Mouse (Mus musculus): ENCODE results near the gene Ppp4r3b. TPM values are rescaled to one million over a fixed set of nuclear protein-coding genes. Genes with fewer than 3 reads are reported as not detected.

Ppp4r3b gene
- polyA plus RNA-seq, 1 experiment from 2014 or later = 89.0 TPM

GRCm38 (mm10) chr11:29238047-29238446 lies 65.4 kb downstream of the Ppp4r3b start:
- Histone ChIP-seq H3K9me3 (replicated peaks) (no peaks in the 10 kb centered on the region), H3K27ac (replicated peaks) (no peak overlapping the region), H3K36me3 (peaks cover 22% of the 10 kb centered on the region), H3K4me2 (replicated peaks) (no peak overlapping the region), H3K4me3 (replicated peaks) (no peak overlapping the region), H3K9ac (no peak overlapping the region), H3K27me3 (no peaks in the 10 kb centered on the region), H3K4me1 (no peaks in the 10 kb centered on the region)
- no peak for ATAC-seq (ENCODE audit: insufficient number of reproducible peaks, low FRiP score, low TSS enrichment, low read depth)

DNA sequence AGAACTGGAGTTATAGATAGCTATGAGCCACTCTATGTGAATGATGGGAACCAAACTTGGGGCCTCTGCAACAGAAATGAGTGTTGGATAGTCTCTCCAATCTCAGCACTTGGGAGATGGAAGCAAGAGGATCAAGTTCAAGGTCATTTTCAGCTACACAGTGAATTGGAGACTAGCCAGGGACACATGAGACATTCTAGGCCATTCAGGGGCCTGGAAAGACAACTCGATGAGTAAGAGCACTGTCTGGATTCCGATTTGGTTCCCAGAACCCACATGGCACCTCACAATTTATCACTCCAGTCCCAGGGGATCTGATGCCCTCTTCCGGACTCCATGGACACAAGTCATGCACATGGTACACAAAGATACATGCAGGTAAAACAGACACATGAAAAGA lies 65.9 kb downstream of the Ppp4r3b start:
- no peak overlapping the region for H3K4me3 ChIP-seq (replicated peaks)
- no peaks in the 10 kb centered on the region for H3K9me3 ChIP-seq (replicated peaks)
- no peak overlapping the region for H3K4me2 ChIP-seq (replicated peaks)
- no peaks in the 10 kb centered on the region for H3K4me1 ChIP-seq
- WGBS = 91% methylated on average over 3 of the region's 3 CpGs
- no peak for ATAC-seq (ENCODE audit: insufficient number of reproducible peaks, low FRiP score, low TSS enrichment, low read depth)
- H3K27ac ChIP-seq (replicated peaks) = no peak overlapping the region
- H3K27me3 ChIP-seq = no peaks in the 10 kb centered on the region
- H3K36me3 ChIP-seq = peaks cover 17% of the 10 kb centered on the region
- no peak overlapping the region for H3K9ac ChIP-seq

DNA sequence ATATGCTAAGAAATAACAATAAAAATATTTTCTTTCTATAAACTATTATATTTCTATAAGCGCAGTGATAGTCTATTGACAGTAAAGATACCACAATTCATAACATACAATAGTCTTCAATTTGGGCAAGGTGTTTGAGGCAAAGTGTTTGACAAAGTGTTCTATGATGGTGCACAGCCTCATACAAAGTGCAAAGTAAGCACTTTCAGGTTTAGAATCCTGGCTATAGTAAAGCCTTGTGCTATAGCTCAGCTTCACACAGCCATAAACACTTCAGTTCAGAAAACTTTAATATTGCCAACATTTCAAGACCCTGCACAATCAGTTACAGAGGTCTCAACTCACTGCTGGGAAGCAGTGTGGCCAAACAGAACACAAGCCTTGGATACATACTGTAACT lies 66.7 kb downstream of the Ppp4r3b start:
- no peak overlapping the region for H3K27ac ChIP-seq (replicated peaks)
- H3K9ac ChIP-seq = no peak overlapping the region
- 98% methylated on average over 1 of the region's 1 CpGs for WGBS
- no peaks in the 10 kb centered on the region for H3K9me3 ChIP-seq (replicated peaks)
- no peak overlapping the region for H3K4me3 ChIP-seq (replicated peaks)
- ATAC-seq (ENCODE audit: insufficient number of reproducible peaks, low FRiP score, low TSS enrichment, low read depth) = no peak
- no peaks in the 10 kb centered on the region for H3K27me3 ChIP-seq
- H3K4me2 ChIP-seq (replicated peaks) = no peak overlapping the region
- H3K36me3 ChIP-seq = peaks cover 15% of the 10 kb centered on the region
- H3K4me1 ChIP-seq = no peaks in the 10 kb centered on the region

GRCm38 (mm10) chr11:29241961-29242360 lies 69.3 kb downstream of the Ppp4r3b start:
- no peaks in the 10 kb centered on the region for H3K9me3 ChIP-seq (replicated peaks)
- no peak for ATAC-seq (ENCODE audit: insufficient number of reproducible peaks, low FRiP score, low TSS enrichment, low read depth)
- H3K27ac ChIP-seq (replicated peaks) = no peak overlapping the region
- H3K9ac ChIP-seq = no peak overlapping the region
- 78% methylated on average over 4 of the region's 4 CpGs for WGBS
- H3K4me2 ChIP-seq (replicated peaks) = no peak overlapping the region
- H3K4me1 ChIP-seq = peaks cover 13% of the 10 kb centered on the region
- H3K36me3 ChIP-seq = peaks cover 12% of the 10 kb centered on the region
- no peaks in the 10 kb centered on the region for H3K27me3 ChIP-seq
- H3K4me3 ChIP-seq (replicated peaks) = no peak overlapping the region

GRCm38 (mm10) chr11:29245988-29246387 lies 73.3 kb downstream of the Ppp4r3b start:
- 58% methylated on average over 4 of the region's 4 CpGs for WGBS
- Histone ChIP-seq H3K4me3 (replicated peaks) (peak overlapping the region; percentile 80), H3K27me3 (no peaks in the 10 kb centered on the region), H3K27ac (replicated peaks) (no peak overlapping the region), H3K9ac (0 out of 2 replicates have a peak overlapping the region, but pooled peaks have one; percentile 62), H3K4me2 (replicated peaks) (peak overlapping the region; percentile 77), H3K4me1 (peaks cover 13% of the 10 kb centered on the region), H3K9me3 (replicated peaks) (no peaks in the 10 kb centered on the region), H3K36me3 (peaks cover 12% of the 10 kb centered on the region)
- no peak for ATAC-seq (ENCODE audit: insufficient number of reproducible peaks, low FRiP score, low TSS enrichment, low read depth)

DNA sequence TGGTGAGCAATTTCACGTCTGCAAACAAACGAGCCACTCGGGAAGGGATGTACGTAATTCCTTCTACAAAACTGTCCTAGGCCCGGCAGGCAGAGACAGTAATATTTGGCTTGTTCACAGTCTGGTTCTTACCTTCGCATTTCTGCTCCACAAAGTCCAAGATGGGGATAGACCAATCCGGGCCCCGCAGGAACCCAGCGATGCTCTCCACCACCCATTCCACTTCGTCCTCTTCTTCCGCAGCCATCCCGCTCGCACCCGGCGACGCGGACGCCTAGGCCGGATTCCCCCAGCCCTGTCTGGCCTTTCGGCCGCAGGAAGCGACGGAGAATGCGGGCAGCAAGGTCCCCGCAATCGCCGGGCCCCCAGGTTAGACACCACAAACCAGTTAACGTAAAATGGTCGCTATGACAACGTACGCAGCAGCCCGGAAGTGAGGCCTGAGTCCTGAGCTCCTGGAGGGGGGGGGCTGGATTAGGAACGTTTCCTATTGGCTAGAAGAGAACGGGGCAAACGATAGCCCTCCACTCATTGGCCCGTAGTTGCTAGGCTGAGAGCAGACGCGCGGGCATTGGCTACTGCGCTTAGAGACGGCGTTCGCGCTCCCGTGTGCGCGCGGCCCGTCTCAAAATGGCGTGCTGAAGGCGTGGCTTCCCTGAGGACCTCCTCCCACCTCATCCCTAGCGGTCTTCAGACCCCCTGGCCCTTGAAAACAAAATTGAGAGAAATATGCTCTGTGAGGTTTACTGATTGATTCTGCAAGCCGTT lies 74.4 kb downstream of the Ppp4r3b start, which contains the start of gene Cfap36:
Gene Cfap36 (minus strand): TSS at position 527 of the 768 bp plus-strand sequence.
- under 1% methylated on average over 53 of the region's 53 CpGs for WGBS
- Histone ChIP-seq H3K9ac (peak within 1 kb of the TSS; percentile 62), H3K27me3 (no peaks in the 10 kb centered on the region), H3K4me1 (peaks cover 13% of the 10 kb centered on the region), H3K9me3 (replicated peaks) (no peaks in the 10 kb centered on the region), H3K4me2 (replicated peaks) (peak within 1 kb of the TSS; percentile 77), H3K27ac (replicated peaks) (peak within 1 kb of the TSS; percentile 58), H3K36me3 (peaks cover 8% of the 10 kb centered on the region), H3K4me3 (replicated peaks) (peak within 1 kb of the TSS; percentile 80)
- peak; percentile 100 for ATAC-seq (ENCODE audit: insufficient number of reproducible peaks, low FRiP score, low TSS enrichment, low read depth)

DNA sequence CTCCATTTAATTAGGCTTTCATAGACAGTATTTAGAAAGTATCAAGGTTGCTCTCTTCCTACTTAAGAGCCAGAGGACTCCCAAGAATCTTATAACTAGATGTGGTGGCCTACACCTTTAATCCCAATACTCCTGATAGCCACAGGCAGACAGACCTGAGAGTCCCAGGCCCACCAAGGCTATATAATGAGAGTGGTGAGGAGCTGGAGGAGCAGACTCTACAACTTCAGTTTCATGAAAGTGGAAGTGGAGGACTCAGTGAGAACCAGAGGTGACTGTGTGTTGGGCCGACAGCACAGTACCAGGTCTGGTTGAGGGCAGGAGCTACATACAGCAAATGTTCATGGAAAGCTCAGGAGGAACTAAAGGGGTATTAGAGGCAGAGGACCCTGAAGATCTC lies 75.0 kb downstream of the Ppp4r3b start:
- 92% methylated on average over 1 of the region's 1 CpGs for WGBS
- no peaks in the 10 kb centered on the region for H3K27me3 ChIP-seq
- ATAC-seq (ENCODE audit: insufficient number of reproducible peaks, low FRiP score, low TSS enrichment, low read depth) = no peak

GRCm38 (mm10) chr11:29248386-29248785 lies 75.7 kb downstream of the Ppp4r3b start:
- no peaks in the 10 kb centered on the region for H3K27me3 ChIP-seq
- H3K4me1 ChIP-seq = peaks cover 13% of the 10 kb centered on the region
- ATAC-seq (ENCODE audit: insufficient number of reproducible peaks, low FRiP score, low TSS enrichment, low read depth) = no peak
- H3K9me3 ChIP-seq (replicated peaks) = no peaks in the 10 kb centered on the region
- no peak overlapping the region for H3K27ac ChIP-seq (replicated peaks)
- WGBS = 97% methylated on average over 5 of the region's 5 CpGs
- H3K4me3 ChIP-seq (replicated peaks) = no peak overlapping the region
- H3K36me3 ChIP-seq = no peaks in the 10 kb centered on the region; the same call in 1 of the 2 replicates
- H3K4me2 ChIP-seq (replicated peaks) = no peak overlapping the region
- no peak overlapping the region for H3K9ac ChIP-seq

More for the DNA sequence above, 75.0 kb downstream of the Ppp4r3b start:
- Histone ChIP-seq H3K9me3 (replicated peaks) (no peaks in the 10 kb centered on the region), H3K27ac (replicated peaks) (no peak overlapping the region), H3K4me2 (replicated peaks) (peak overlapping the region; percentile 77), H3K9ac (no peak overlapping the region), H3K4me1 (peaks cover 13% of the 10 kb centered on the region), H3K4me3 (replicated peaks) (peak overlapping the region; percentile 80), H3K36me3 (peaks cover 3% of the 10 kb centered on the region; the same call in 1 of the 2 replicates)

DNA sequence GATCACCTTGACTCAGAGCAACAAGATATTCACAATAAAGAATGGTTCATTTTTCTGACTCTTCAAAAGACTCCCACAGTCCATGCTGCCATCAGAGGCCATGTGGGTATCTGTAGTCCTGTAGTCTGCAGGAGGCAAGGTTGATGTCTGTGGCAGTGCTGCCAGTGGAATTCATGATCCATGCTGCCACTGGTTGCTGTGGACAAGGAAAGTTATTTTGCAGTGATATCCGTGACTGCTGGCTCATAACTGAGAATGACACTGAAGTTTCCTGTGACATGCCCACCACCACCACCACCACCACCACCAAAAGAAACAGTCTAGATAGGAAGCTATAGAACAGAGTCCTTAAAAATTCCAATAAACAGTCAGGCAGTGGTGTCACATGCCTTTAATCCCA lies 82.0 kb downstream of the Ppp4r3b start:
- 82% methylated on average over 1 of the region's 1 CpGs for WGBS
- Histone ChIP-seq H3K27ac (replicated peaks) (no peak overlapping the region), H3K4me2 (replicated peaks) (no peak overlapping the region), H3K36me3 (no peaks in the 10 kb centered on the region), H3K4me1 (no peaks in the 10 kb centered on the region), H3K9me3 (replicated peaks) (no peaks in the 10 kb centered on the region), H3K9ac (no peak overlapping the region), H3K27me3 (no peaks in the 10 kb centered on the region), H3K4me3 (replicated peaks) (no peak overlapping the region)
- no peak for ATAC-seq (ENCODE audit: insufficient number of reproducible peaks, low FRiP score, low TSS enrichment, low read depth)

DNA sequence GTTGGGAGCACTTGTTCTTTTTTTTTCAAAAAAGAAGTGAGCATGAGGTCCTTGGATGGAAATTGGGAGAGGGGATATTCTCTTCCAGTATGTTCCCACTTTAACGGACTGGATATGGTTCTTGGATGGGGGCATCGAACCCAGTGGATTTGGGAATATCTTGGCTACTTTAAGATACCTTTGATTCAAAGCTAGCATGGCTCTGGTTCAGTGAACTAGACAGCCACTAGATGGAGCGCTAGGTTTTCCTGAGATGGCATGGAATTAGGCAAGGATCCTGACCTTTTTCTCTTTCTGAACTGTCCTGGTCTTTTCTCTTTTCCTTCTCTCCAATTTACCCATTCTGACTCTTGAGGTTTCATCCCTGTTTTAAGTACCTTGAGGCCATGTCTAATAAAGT lies 95.1 kb downstream of the Ppp4r3b start:
- no peaks in the 10 kb centered on the region for H3K36me3 ChIP-seq
- no peaks in the 10 kb centered on the region for H3K9me3 ChIP-seq (replicated peaks)
- ATAC-seq (ENCODE audit: insufficient number of reproducible peaks, low FRiP score, low TSS enrichment, low read depth) = no peak
- 24% methylated on average over 3 of the region's 3 CpGs for WGBS
- no peaks in the 10 kb centered on the region for H3K4me1 ChIP-seq
- H3K4me2 ChIP-seq (replicated peaks) = no peak overlapping the region
- no peak overlapping the region for H3K27ac ChIP-seq (replicated peaks)
- no peak overlapping the region for H3K4me3 ChIP-seq (replicated peaks)
- H3K9ac ChIP-seq = no peak overlapping the region
- H3K27me3 ChIP-seq = no peaks in the 10 kb centered on the region
